Mouse (Mus musculus): Measurements from ENCODE around the gene Simc1.

DNA sequence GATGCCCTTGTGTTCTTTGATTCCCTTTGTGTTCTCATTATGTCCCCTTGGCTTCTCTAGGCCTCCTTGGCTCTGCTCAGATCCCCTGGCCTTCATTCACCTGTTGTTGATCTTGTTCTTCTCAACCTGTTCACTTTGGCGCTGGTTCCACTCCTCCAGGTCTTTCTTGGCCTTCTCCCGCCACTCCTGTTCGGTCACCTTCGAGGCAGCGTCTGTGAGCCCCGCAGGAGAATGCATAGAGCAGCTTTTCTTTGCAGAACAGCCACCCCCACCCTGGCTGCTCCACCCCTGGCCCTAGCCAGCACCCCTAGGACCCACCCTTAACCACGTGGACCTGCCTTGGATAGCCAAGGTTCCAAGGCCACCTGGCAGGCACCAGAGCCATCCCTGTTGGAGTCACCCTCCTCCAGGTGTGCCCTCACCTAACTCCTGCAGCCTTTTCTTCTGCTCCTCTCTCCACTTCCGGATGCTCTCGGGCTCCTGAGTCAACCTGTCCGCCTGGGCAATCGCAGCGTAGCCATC, 95.1 kb downstream of the Simc1 start:
- TF ChIP-seq POLR2AphosphoS2 (IDR thresholded peaks at IDR 0.05; ENCODE audit: low read depth, low read length) (no peak), CHD2 (IDR thresholded peaks at IDR 0.05; ENCODE audit: low read length) (no peak)

All from CH12.LX (cell line).